Mouse (Mus musculus) hindbrain, embryonic 11.5 days (tissue): ENCODE measurements around the gene Rab27a. TPM values are rescaled to one million over a fixed set of nuclear protein-coding genes. Genes with fewer than 3 reads are reported as not detected.

Experiments
- ATAC-seq: fragments of 200-750 bp; cut with Nextera tagmentation; 2 replicates; pipeline ENCODE4 v1.8.0; 2017; ENCODE audit warnings: mild to moderate bottlenecking, moderate TSS enrichment, moderate library complexity; ENCODE audit not compliant: low FRiP score
- DNase-seq: peaks from one replicate; pipeline ENCODE4 v3.0.0-alpha.2; 2015; ENCODE audit warnings: low spot score
- H3K27ac ChIP-seq: fragments of 300-500 bp; sonication (generic); 2 replicates; pipeline ENCODE4 v1.5.1; 2014; ENCODE audit warnings: mild to moderate bottlenecking, low read depth, low read length
- H3K27me3 ChIP-seq: fragments of 300-500 bp; sonication (generic); 2 replicates; pipeline ENCODE4 v1.6.1; 2014; ENCODE audit warnings: mild to moderate bottlenecking, low read length, moderate library complexity, mixed read lengths; ENCODE audit not compliant: control insufficient read depth, insufficient read depth
- H3K36me3 ChIP-seq: fragments of 300-500 bp; sonication (generic); 2 replicates; pipeline ENCODE4 v1.6.1; 2014; ENCODE audit warnings: mild to moderate bottlenecking, low read length, moderate library complexity, mixed read lengths; ENCODE audit not compliant: control insufficient read depth, insufficient read depth
- H3K4me1 ChIP-seq: fragments of 300-500 bp; sonication (generic); replicated peaks from 2 replicates; pipeline ENCODE4 v1.6.1; 2014; ENCODE audit warnings: low read length, mixed read lengths; ENCODE audit not compliant: control insufficient read depth, insufficient read depth
- H3K4me2 ChIP-seq: fragments of 300-500 bp; sonication (generic); replicated peaks from 2 replicates; pipeline ENCODE4 v1.6.1; 2014; ENCODE audit warnings: mild to moderate bottlenecking, low read depth, low read length
- H3K4me3 ChIP-seq: fragments of 300-500 bp; sonication (generic); 2 replicates; pipeline ENCODE4 v1.5.1; 2014; ENCODE audit warnings: low read depth, low read length
- H3K9ac ChIP-seq: fragments of 300-500 bp; sonication (generic); 2 replicates; pipeline ENCODE4 v1.6.1; 2014; ENCODE audit warnings: low read depth, low read length
- H3K9me3 ChIP-seq: fragments of 300-500 bp; sonication (generic); 2 replicates; pipeline ENCODE4 v1.6.1; 2016; ENCODE audit warnings: low read length; ENCODE audit not compliant: control insufficient read depth
- WGBS: fragments of 180-500 bp; shearing (Covaris S2); extraction: QIAGEN DNeasy Blood & Tissue Kit; methylation state at CpG from one replicate; pipeline ENCODE4 v1.1.7; 2014; 5-methylcytosine and 5-hydroxymethylcytosine counted together
- polyA plus RNA-seq: library from polyadenylated mRNA; unstranded; fragments of >200 nt; fragmentation: Nextera tagmentation; extraction: Ambion mirVana; gene quantifications from 2 replicates; pipeline ENCODE4 v1.2.1, GENCODE M21; 2014

Rab27a gene
- polyA plus RNA-seq, 1 experiment from 2014 or later, result 1.1 TPM

- H3K9me3 ChIP-seq, result no peaks in the 10 kb centered on the region
- H3K4me2 ChIP-seq, result no peak overlapping the region
- ATAC-seq (no peak), DNase-seq (no peak)
- no peak overlapping the region for H3K4me3 ChIP-seq
- H3K27me3 ChIP-seq, result no peaks in the 10 kb centered on the region
- 92% methylated on average over 3 of the region's 3 CpGs for WGBS
- no peaks in the 10 kb centered on the region for H3K4me1 ChIP-seq
- H3K36me3 ChIP-seq, result no peaks in the 10 kb centered on the region
- H3K9ac ChIP-seq, result no peak overlapping the region
- H3K27ac ChIP-seq, result no peak overlapping the region
Measured at GRCm38 (mm10) chr9:73006175-73006574, 38.5 kb upstream of the Rab27a start.

- no peak overlapping the region for H3K4me2 ChIP-seq
Measured at GRCm38 (mm10) chr9:73008384-73008783, 36.3 kb upstream of the Rab27a start.

GRCm38 (mm10) chr9:73012629-73013028, 32.0 kb upstream of the Rab27a start:
- no peaks in the 10 kb centered on the region for H3K9me3 ChIP-seq
- WGBS, result 94% methylated on average over 4 of the region's 4 CpGs
- ATAC-seq (no peak), DNase-seq (no peak)
- no peaks in the 10 kb centered on the region for H3K4me1 ChIP-seq
- no peak overlapping the region for H3K4me2 ChIP-seq
- no peaks in the 10 kb centered on the region for H3K36me3 ChIP-seq
- H3K4me3 ChIP-seq, result no peak overlapping the region
- no peaks in the 10 kb centered on the region for H3K27me3 ChIP-seq
- H3K27ac ChIP-seq, result no peak overlapping the region
- no peak overlapping the region for H3K9ac ChIP-seq

More at GRCm38 (mm10) chr9:73008384-73008783, 36.3 kb upstream of the Rab27a start:
- no peaks in the 10 kb centered on the region for H3K9me3 ChIP-seq
- no peaks in the 10 kb centered on the region for H3K27me3 ChIP-seq
- H3K27ac ChIP-seq, result no peak overlapping the region
- no peaks in the 10 kb centered on the region for H3K36me3 ChIP-seq
- no peak overlapping the region for H3K4me3 ChIP-seq
- no peaks in the 10 kb centered on the region for H3K4me1 ChIP-seq
- DNase-seq (no peak), ATAC-seq (no peak)
- 71% methylated on average over 3 of the region's 3 CpGs for WGBS
- no peak overlapping the region for H3K9ac ChIP-seq

- H3K36me3 ChIP-seq, result no peaks in the 10 kb centered on the region
Measured at GRCm38 (mm10) chr9:73014724-73015123, 29.9 kb upstream of the Rab27a start.

GRCm38 (mm10) chr9:73019841-73020240, 24.8 kb upstream of the Rab27a start:
- Histone ChIP-seq H3K9ac (no peak overlapping the region), H3K27ac (no peak overlapping the region), H3K4me2 (no peak overlapping the region), H3K27me3 (no peaks in the 10 kb centered on the region), H3K9me3 (no peaks in the 10 kb centered on the region), H3K4me1 (no peaks in the 10 kb centered on the region), H3K36me3 (no peaks in the 10 kb centered on the region), H3K4me3 (no peak overlapping the region)
- DNase-seq, result no peak
- no peak for ATAC-seq
- 92% methylated on average over 10 of the region's 10 CpGs for WGBS

More at GRCm38 (mm10) chr9:73014724-73015123, 29.9 kb upstream of the Rab27a start:
- H3K4me1 ChIP-seq, result no peaks in the 10 kb centered on the region
- 96% methylated on average over 13 of the region's 13 CpGs for WGBS
- no peaks in the 10 kb centered on the region for H3K27me3 ChIP-seq
- no peak overlapping the region for H3K4me3 ChIP-seq
- no peak overlapping the region for H3K4me2 ChIP-seq
- H3K9ac ChIP-seq, result no peak overlapping the region
- H3K9me3 ChIP-seq, result no peaks in the 10 kb centered on the region
- no peak for ATAC-seq
- H3K27ac ChIP-seq, result no peak overlapping the region
- DNase-seq, result no peak

GRCm38 (mm10) chr9:73020566-73021097, 24.0 kb upstream of the Rab27a start:
- DNase-seq (no peak), ATAC-seq (no peak)
- no peaks in the 10 kb centered on the region for H3K9me3 ChIP-seq
- no peaks in the 10 kb centered on the region for H3K36me3 ChIP-seq
- H3K4me1 ChIP-seq, result no peaks in the 10 kb centered on the region
- no peak overlapping the region for H3K27ac ChIP-seq
- H3K4me2 ChIP-seq, result no peak overlapping the region
- H3K4me3 ChIP-seq, result no peak overlapping the region
- no peak overlapping the region for H3K9ac ChIP-seq
- H3K27me3 ChIP-seq, result no peaks in the 10 kb centered on the region
- WGBS, result 95% methylated on average over 5 of the region's 5 CpGs

- no peaks in the 10 kb centered on the region for H3K36me3 ChIP-seq
- no peaks in the 10 kb centered on the region for H3K27me3 ChIP-seq
- H3K9me3 ChIP-seq, result no peaks in the 10 kb centered on the region
- DNase-seq (peak; percentile 13), ATAC-seq (0 out of 2 replicates have a peak, but pooled peaks have one; percentile 54)
- no peak overlapping the region for H3K27ac ChIP-seq
- H3K4me1 ChIP-seq, result no peaks in the 10 kb centered on the region
- WGBS, result 21% methylated on average over 17 of the region's 17 CpGs
- H3K9ac ChIP-seq, result no peak overlapping the region
- H3K4me2 ChIP-seq, result no peak overlapping the region
- H3K4me3 ChIP-seq, result no peak overlapping the region
Measured at GRCm38 (mm10) chr9:73025818-73026636, 18.6 kb upstream of the Rab27a start.

GRCm38 (mm10) chr9:73030443-73030842, 14.2 kb upstream of the Rab27a start:
- no peaks in the 10 kb centered on the region for H3K9me3 ChIP-seq
- DNase-seq (no peak), ATAC-seq (no peak)
- H3K4me1 ChIP-seq, result no peaks in the 10 kb centered on the region
- no peak overlapping the region for H3K4me3 ChIP-seq
- 0 out of 2 replicates have a peak, but pooled peaks cover 2% of the 10 kb centered on the region for H3K36me3 ChIP-seq
- H3K27me3 ChIP-seq, result no peaks in the 10 kb centered on the region
- H3K27ac ChIP-seq, result no peak overlapping the region
- H3K4me2 ChIP-seq, result no peak overlapping the region
- H3K9ac ChIP-seq, result no peak overlapping the region
- WGBS, result 94% methylated on average over 1 of the region's 1 CpGs

- DNase-seq (no peak), ATAC-seq (no peak)
- H3K27ac ChIP-seq, result no peak overlapping the region
- no peak overlapping the region for H3K9ac ChIP-seq
- no peak overlapping the region for H3K4me2 ChIP-seq
- H3K9me3 ChIP-seq, result no peaks in the 10 kb centered on the region
- H3K4me3 ChIP-seq, result no peak overlapping the region
- H3K27me3 ChIP-seq, result no peaks in the 10 kb centered on the region
- 67% methylated on average over 4 of the region's 4 CpGs for WGBS
- no peaks in the 10 kb centered on the region for H3K4me1 ChIP-seq
- 0 out of 2 replicates have a peak, but pooled peaks cover 2% of the 10 kb centered on the region for H3K36me3 ChIP-seq
Measured at GRCm38 (mm10) chr9:73031421-73031820, 13.2 kb upstream of the Rab27a start.
